Mouse (Mus musculus): ENCODE data around the gene Slc22a14. TPM values are rescaled to one million over a fixed set of nuclear protein-coding genes. Genes with fewer than 3 reads are reported as not detected.

Gene Slc22a14
- polyA plus RNA-seq, 1 experiment from 2014 or later = not detected

DNA sequence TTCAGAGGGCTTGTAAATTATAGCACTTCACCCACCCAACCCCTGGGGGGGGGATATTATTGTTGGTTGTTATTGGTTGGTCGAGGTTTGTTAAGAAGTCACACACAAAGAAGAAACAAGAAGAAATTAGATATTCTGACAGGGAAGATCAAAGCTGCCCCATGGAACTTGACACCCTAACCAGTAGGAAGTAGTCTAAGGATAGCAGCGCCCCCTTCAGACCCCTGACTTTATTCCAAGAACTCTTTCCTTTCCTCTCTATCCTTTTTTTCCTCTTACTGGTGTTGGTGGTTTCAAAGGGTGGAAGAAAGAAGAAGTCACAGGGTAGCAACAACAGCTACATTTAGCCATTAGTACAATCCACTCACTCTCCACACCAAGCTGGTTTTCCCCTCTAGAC, 111.2 kb downstream of the Slc22a14 start:
- H3K9me3 ChIP-seq (replicated peaks) = no peaks in the 10 kb centered on the region
- H3K27ac ChIP-seq (replicated peaks) = no peak overlapping the region
- peaks cover 56% of the 10 kb centered on the region for H3K36me3 ChIP-seq
- no peak overlapping the region for H3K4me2 ChIP-seq
- no peaks in the 10 kb centered on the region for H3K4me1 ChIP-seq
- 79% methylated on average over 2 of the region's 2 CpGs for WGBS
- no peak overlapping the region for H3K9ac ChIP-seq (replicated peaks)
- ATAC-seq (ENCODE audit: low FRiP score) = no peak
- no peak overlapping the region for H3K4me3 ChIP-seq (replicated peaks)
- H3K27me3 ChIP-seq (replicated peaks) = no peaks in the 10 kb centered on the region

DNA sequence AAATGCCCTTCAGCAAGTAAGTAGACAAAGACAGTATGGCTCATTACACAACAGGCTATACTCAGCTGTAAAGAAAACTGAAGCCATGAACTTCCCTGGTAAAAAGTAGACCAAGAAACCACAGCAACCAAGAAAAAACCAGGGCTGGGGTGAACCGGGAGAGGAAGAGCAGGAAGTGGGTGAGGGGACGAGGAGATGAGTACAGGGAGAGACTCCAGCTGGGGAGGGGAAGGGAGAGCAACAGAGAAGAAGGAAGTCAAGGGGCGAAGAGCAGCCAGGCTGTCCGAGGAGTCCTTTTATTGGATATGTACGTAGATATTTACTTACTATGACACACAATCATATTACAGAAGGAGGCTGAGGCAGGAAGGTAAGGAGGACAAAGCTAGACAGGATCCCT, 117.4 kb downstream of the Slc22a14 start:
- Histone ChIP-seq H3K36me3 (peaks cover 51% of the 10 kb centered on the region), H3K27me3 (replicated peaks) (no peaks in the 10 kb centered on the region), H3K9ac (replicated peaks) (no peak overlapping the region), H3K9me3 (replicated peaks) (no peaks in the 10 kb centered on the region), H3K27ac (replicated peaks) (no peak overlapping the region), H3K4me3 (replicated peaks) (no peak overlapping the region), H3K4me2 (no peak overlapping the region), H3K4me1 (peaks cover 2% of the 10 kb centered on the region; the same call in 1 of the 2 replicates)
- no peak for ATAC-seq (ENCODE audit: low FRiP score)
- WGBS = 80% methylated on average over 5 of the region's 5 CpGs

DNA sequence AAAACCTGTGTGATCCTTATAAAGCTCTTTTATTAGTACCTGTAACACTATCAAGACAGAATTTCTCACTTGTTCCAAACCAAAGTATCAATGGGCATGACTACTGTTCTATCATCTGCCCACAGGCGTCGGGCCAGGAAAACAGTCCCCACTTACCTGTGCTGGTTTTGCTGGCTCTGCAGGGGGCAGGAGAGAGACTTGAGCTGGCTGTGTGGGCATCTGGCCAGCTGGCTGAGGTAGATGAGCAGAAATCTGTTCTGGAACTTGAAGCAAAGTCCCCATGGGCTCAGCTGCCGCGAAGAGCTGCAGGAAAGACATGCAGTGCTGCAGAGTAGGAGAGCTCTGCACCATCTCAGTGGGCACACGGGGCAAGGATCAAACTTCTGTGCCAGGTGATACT, 118.5 kb downstream of the Slc22a14 start:
- Histone ChIP-seq H3K4me3 (replicated peaks) (no peak overlapping the region), H3K4me2 (no peak overlapping the region), H3K27ac (replicated peaks) (no peak overlapping the region), H3K9me3 (replicated peaks) (no peaks in the 10 kb centered on the region), H3K4me1 (peaks cover 2% of the 10 kb centered on the region; the same call in 1 of the 2 replicates), H3K27me3 (replicated peaks) (no peaks in the 10 kb centered on the region), H3K9ac (replicated peaks) (no peak overlapping the region), H3K36me3 (peaks cover 53% of the 10 kb centered on the region)
- WGBS = 81% methylated on average over 5 of the region's 5 CpGs
- no peak for ATAC-seq (ENCODE audit: low FRiP score)

DNA sequence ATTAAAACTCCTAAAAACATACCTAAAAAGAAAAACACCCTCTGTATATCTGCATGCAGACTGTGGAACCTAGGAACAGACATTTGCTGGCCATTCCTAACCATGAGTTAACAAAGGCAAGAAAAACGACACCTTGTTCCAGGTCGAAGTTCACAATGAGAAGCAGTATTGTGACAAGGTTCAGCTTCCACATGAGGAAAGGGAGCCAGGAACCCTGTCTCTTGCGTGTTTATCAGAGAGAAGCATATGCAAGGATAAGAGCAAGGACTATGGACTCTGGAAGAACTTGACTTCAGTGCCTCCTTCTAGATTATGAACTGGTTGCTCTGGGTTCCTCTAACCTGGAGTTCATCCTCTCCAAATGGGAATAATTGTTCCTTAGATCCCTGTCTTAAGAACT, 121.4 kb downstream of the Slc22a14 start:
- no peak overlapping the region for H3K4me2 ChIP-seq
- no peak for ATAC-seq (ENCODE audit: low FRiP score)
- no peak overlapping the region for H3K4me3 ChIP-seq (replicated peaks)
- H3K27ac ChIP-seq (replicated peaks) = no peak overlapping the region
- no peaks in the 10 kb centered on the region for H3K9me3 ChIP-seq (replicated peaks)
- H3K9ac ChIP-seq (replicated peaks) = no peak overlapping the region
- H3K27me3 ChIP-seq (replicated peaks) = no peaks in the 10 kb centered on the region
- peaks cover 17% of the 10 kb centered on the region for H3K4me1 ChIP-seq
- peaks cover 44% of the 10 kb centered on the region; the same call in 1 of the 2 replicates for H3K36me3 ChIP-seq
- WGBS = 97% methylated on average over 3 of the region's 3 CpGs

DNA sequence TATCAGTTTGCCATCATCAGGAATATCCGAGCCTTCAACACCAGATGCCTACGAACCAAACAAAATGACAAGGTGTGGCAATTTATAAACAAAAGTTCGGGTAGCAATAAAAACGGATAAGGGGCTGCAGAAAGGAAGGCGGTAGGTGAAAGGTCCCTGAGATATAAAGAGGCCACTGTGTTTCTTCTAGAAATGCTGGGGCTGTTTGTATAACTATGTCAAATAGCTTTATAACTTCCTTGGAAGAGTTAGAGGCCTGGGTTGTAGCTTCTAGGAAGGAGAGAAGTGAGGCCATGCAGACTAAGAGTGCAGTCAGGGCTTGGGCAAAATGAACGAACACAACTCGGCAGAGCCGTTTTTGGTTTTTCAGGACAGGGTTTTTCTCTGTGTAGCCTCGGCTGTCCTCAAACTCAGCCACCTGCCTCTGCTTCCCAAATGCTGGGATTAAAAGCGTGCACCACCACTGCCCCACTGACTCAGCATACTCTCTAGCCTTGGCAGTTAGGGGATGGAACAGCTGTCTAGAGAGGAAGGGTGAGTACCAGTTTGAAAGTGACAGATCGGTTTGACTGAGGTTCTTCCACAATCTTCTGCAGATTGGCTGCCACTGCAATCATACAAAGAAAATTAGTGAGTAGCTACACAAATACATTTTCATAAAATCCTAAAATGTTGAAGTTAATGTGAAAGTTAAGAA, 124.0 kb downstream of the Slc22a14 start:
- Histone ChIP-seq H3K27me3 (replicated peaks) (no peaks in the 10 kb centered on the region), H3K9me3 (replicated peaks) (no peaks in the 10 kb centered on the region), H3K4me3 (replicated peaks) (no peak overlapping the region), H3K9ac (replicated peaks) (no peak overlapping the region), H3K27ac (replicated peaks) (no peak overlapping the region), H3K36me3 (peaks cover 42% of the 10 kb centered on the region; the same call in 1 of the 2 replicates), H3K4me1 (peaks cover 15% of the 10 kb centered on the region), H3K4me2 (no peak overlapping the region)
- 78% methylated on average over 11 of the region's 11 CpGs for WGBS
- ATAC-seq (ENCODE audit: low FRiP score) = no peak

DNA sequence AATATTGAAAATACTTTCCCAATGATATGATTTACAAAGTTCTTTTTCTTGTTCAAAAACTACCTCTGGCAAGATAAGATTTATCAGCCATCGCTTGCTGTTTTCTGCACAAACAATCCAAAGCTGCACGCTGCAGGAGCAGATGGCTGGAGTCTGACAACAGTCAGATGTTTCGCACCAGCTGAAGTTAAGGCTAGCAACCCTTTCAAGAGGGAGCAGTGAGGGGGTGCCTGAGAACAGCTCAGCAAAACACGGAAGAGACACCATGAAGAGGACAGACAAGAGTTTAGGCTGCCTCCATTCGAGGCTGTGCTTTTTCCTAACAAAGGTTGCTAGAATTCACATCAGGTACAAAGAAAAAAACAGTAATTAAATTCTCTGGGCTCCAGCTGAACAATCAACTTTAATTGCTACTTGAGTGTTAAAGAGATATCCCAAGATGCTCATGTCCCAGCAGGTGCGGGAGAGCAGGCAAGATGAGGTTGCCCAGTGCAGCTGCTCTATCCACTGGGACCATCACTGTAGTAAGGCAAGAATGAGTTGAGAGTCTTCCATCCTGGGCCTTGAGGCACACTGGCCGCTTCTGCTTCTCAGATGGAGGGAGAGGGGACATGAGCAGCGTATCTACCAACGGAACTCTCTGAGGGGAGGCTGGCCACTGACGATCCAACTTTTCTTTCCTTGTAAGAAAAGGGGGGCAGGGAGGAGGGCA, 124.9 kb downstream of the Slc22a14 start:
- Histone ChIP-seq H3K36me3 (peaks cover 39% of the 10 kb centered on the region; the same call in 1 of the 2 replicates), H3K4me3 (replicated peaks) (no peak overlapping the region), H3K9me3 (replicated peaks) (no peaks in the 10 kb centered on the region), H3K4me2 (no peak overlapping the region), H3K4me1 (peaks cover 15% of the 10 kb centered on the region), H3K27ac (replicated peaks) (no peak overlapping the region), H3K27me3 (replicated peaks) (no peaks in the 10 kb centered on the region), H3K9ac (replicated peaks) (no peak overlapping the region)
- no peak; the same call in 1 of the 2 replicates for ATAC-seq (ENCODE audit: low FRiP score)
- WGBS = 53% methylated on average over 10 of the region's 10 CpGs

DNA sequence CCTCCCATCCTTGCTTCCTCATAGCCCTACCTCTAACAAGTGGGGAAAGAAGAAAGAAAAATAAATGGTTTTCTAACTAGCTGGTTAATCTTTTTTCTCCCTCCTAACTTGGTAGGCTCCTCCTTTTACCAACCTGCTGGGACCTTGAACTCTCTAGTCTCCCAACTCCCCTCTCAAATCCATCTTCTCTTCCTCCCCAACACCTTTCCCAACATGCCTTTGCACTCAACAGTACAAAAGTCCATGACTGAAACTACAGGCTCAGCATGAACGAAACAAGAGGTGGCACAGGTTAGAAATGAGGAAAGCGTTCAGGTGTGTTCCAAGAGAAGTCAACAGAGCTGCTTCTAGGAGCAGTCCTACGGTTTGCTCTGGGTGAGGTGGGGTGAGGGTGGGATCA, 126.1 kb downstream of the Slc22a14 start:
- Histone ChIP-seq H3K36me3 (peaks cover 36% of the 10 kb centered on the region; the same call in 1 of the 2 replicates), H3K4me2 (no peak overlapping the region), H3K9ac (replicated peaks) (no peak overlapping the region), H3K9me3 (replicated peaks) (no peaks in the 10 kb centered on the region), H3K4me3 (replicated peaks) (no peak overlapping the region), H3K27ac (replicated peaks) (no peak overlapping the region), H3K27me3 (replicated peaks) (no peaks in the 10 kb centered on the region), H3K4me1 (peaks cover 15% of the 10 kb centered on the region)
- 94% methylated on average over 3 of the region's 3 CpGs for WGBS
- no peak for ATAC-seq (ENCODE audit: low FRiP score)

DNA sequence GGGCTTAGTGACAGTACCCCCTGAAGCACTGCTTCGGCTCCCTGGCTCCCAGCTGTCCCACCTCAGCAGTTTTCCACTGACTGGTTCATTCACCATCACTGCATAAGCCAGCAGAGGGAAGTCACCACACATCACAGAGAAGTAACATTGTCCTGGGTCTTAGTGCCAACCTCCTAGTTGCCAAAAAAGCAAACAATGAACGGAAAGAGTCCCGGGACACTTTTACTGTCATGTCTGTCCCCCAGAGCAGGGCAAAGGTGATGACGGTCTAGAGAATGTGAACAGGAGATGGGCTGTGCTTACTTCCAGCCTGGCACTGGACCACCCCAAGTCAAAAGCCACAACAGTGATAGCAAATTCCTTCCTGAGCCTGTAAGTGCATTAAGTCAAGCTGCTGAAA, 126.6 kb downstream of the Slc22a14 start:
- Histone ChIP-seq H3K4me2 (no peak overlapping the region), H3K27ac (replicated peaks) (no peak overlapping the region), H3K27me3 (replicated peaks) (no peaks in the 10 kb centered on the region), H3K9ac (replicated peaks) (no peak overlapping the region), H3K4me1 (peaks cover 15% of the 10 kb centered on the region), H3K9me3 (replicated peaks) (no peaks in the 10 kb centered on the region), H3K4me3 (replicated peaks) (no peak overlapping the region), H3K36me3 (peaks cover 31% of the 10 kb centered on the region; the same call in 1 of the 2 replicates)
- 91% methylated on average over 4 of the region's 4 CpGs for WGBS
- ATAC-seq (ENCODE audit: low FRiP score) = no peak

DNA sequence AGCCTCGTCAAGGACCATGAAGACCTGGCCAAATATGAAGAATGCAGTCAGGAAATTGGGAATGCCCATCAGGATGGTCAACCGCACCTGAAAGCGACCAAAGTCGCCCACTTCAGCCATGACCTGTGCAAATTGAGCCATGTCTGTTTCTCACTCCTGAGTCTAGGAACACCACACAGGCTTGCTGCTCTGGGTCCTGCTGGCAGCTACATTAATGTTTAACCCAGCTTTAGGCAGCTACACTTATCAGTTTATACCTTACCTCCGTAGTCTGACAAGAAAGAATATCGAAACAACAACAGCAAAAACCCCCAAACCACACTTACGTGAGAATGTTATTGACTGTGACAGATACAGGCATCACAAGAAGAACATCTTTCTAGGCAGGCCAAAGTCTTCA, 133.8 kb downstream of the Slc22a14 start:
- ATAC-seq (ENCODE audit: low FRiP score) = no peak
- WGBS = 96% methylated on average over 7 of the region's 7 CpGs
- no peak overlapping the region for H3K27ac ChIP-seq (replicated peaks)
- H3K9me3 ChIP-seq (replicated peaks) = no peaks in the 10 kb centered on the region
- no peak overlapping the region for H3K4me2 ChIP-seq
- no peak overlapping the region for H3K9ac ChIP-seq (replicated peaks)
- no peaks in the 10 kb centered on the region for H3K4me1 ChIP-seq
- H3K36me3 ChIP-seq = 0 out of 2 replicates have a peak, but pooled peaks cover 4% of the 10 kb centered on the region
- H3K4me3 ChIP-seq (replicated peaks) = no peak overlapping the region
- H3K27me3 ChIP-seq (replicated peaks) = no peaks in the 10 kb centered on the region

DNA sequence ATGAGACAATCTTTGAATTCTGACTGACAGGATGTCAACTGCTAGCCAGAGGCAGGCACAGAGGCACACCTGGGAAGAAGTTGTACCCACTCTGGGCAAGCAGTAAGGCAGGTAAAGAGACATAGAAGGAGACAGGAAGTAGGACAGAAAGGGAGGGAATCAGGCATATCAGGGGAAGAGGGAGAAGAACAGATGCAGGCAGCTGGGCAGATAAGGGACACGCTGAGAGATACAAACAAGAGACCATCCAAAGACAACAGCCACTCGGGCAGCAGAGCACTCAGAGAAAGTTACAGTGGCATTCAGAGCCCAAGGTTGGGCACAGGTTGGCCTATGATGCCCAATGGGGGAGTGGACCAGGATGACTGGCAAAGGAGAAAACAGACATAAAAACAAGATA, 134.5 kb downstream of the Slc22a14 start:
- Histone ChIP-seq H3K27ac (replicated peaks) (no peak overlapping the region), H3K4me1 (no peaks in the 10 kb centered on the region), H3K9me3 (replicated peaks) (no peaks in the 10 kb centered on the region), H3K27me3 (replicated peaks) (no peaks in the 10 kb centered on the region), H3K9ac (replicated peaks) (no peak overlapping the region), H3K36me3 (0 out of 2 replicates have a peak, but pooled peaks cover 6% of the 10 kb centered on the region), H3K4me3 (replicated peaks) (no peak overlapping the region), H3K4me2 (no peak overlapping the region)
- 97% methylated on average over 2 of the region's 2 CpGs for WGBS
- ATAC-seq (ENCODE audit: low FRiP score) = no peak

DNA sequence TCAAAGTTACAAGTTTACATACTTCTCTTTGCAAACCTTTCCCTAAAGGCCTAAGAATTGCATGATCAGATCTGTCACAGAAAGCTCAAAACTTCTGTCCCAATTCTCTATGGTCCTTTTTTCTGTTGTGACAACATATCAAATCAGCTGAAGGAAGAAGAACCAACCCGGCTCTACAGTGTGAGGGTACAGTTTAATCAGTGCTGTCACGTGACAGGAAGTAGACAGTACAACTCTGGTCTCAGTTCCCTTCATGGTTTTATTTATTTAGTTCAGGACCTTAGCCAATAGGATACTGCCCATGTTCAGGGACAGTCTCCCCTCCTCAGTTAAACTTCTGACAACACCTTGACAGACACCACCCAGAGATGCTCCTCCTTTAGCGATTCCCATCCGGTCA, 145.1 kb downstream of the Slc22a14 start:
- no peak overlapping the region for H3K4me3 ChIP-seq (replicated peaks)
- H3K27ac ChIP-seq (replicated peaks) = no peak overlapping the region
- no peaks in the 10 kb centered on the region for H3K27me3 ChIP-seq (replicated peaks)
- H3K9me3 ChIP-seq (replicated peaks) = no peaks in the 10 kb centered on the region
- H3K9ac ChIP-seq (replicated peaks) = no peak overlapping the region
- H3K4me1 ChIP-seq = no peaks in the 10 kb centered on the region
- peaks cover 32% of the 10 kb centered on the region for H3K36me3 ChIP-seq
- no peak for ATAC-seq (ENCODE audit: low FRiP score)
- H3K4me2 ChIP-seq = no peak overlapping the region
- 89% methylated on average over 4 of the region's 4 CpGs for WGBS

DNA sequence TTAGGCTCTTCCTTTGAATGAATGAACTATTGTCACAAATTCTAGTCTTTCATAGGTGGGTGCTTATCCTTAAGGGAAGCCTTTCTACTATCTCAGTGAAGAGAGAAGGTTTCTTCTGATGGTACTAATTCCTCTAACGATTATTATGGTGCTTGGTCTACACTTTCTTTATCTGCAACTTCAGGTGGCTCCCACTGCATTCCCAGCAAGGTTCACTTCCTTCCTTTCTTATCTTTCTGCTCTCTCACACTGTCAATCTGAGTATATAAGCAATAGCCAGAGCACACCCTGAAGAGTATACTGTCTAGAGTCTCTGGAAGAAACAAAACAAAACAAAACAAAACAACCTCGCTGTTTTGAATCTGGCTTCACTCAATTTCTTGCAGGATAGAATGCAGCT, 145.7 kb downstream of the Slc22a14 start:
- no peaks in the 10 kb centered on the region for H3K9me3 ChIP-seq (replicated peaks)
- no peak overlapping the region for H3K27ac ChIP-seq (replicated peaks)
- no peak overlapping the region for H3K4me3 ChIP-seq (replicated peaks)
- ATAC-seq (ENCODE audit: low FRiP score) = no peak
- H3K4me1 ChIP-seq = no peaks in the 10 kb centered on the region
- WGBS = 92% methylated on average over 2 of the region's 2 CpGs
- no peaks in the 10 kb centered on the region for H3K27me3 ChIP-seq (replicated peaks)
- H3K4me2 ChIP-seq = no peak overlapping the region
- H3K9ac ChIP-seq (replicated peaks) = no peak overlapping the region
- H3K36me3 ChIP-seq = peaks cover 29% of the 10 kb centered on the region
